Mouse (Mus musculus): ENCODE measurements around the gene Barhl1. TPM values are rescaled to one million over a fixed set of nuclear protein-coding genes. Genes with fewer than 3 reads are reported as not detected.

Gene Barhl1
- polyA plus RNA-seq (2012; rRNA removed), result 0.03 and 0.09 TPM in 2 replicates

DNA sequence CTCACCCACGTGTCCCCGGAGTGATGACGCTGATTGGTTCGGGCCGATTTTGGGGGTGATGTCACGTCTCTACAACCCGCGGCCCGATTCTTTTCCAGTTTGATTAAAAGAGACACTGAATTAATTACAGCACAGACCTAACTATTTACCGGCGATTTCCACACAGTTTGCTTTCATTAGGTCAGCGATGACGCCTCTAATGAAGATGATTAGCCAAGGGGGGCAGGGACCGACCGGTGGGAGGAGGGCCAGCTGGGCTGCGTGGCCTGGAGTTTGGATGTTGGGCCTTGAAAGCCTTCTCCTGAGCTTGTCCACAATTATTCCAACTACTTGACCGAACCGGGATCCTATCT lies at the start of gene Barhl1:
Barhl1 (minus strand) TSS at position 156 of the 353 bp plus-strand sequence.

Other genes starting within 250 kb of the Barhl1 start
- gene Spaca9, start 216.9 kb downstream of the Barhl1 start, polyA plus RNA-seq (2012; rRNA removed), result 0.39 and 0.92 TPM in 2 replicates
- 0.14 and 0.20 TPM in 2 replicates for gene Ak8, start 216.5 kb downstream of the Barhl1 start, polyA plus RNA-seq (2012; rRNA removed)
- 8.3 and 9.3 TPM in 2 replicates for gene Gtf3c4, start 76.3 kb downstream of the Barhl1 start, polyA plus RNA-seq (2012; rRNA removed)
- gene Ddx31, start 76.3 kb downstream of the Barhl1 start, polyA plus RNA-seq (2012; rRNA removed), result 1.4 and 2.8 TPM in 2 replicates
- 0.59 and 0.62 TPM in 2 replicates for gene Cfap77, start 138.4 kb upstream of the Barhl1 start, polyA plus RNA-seq (2012; rRNA removed)
- gene Ttf1, start 143.6 kb upstream of the Barhl1 start, polyA plus RNA-seq (2012; rRNA removed), result 4.7 and 5.5 TPM in 2 replicates
- gene Setx, start 207.5 kb upstream of the Barhl1 start, polyA plus RNA-seq (2012; rRNA removed), result 2.0 and 3.3 TPM in 2 replicates